Comparison of ENCODE assay signal across 8 mouse cellular contexts in genomic region chr10:125786197-125786879, GRCm38 (mm10).
A peak's percentile ranks its signal among the peaks of the same experiment; 100 is the strongest.
DNase-seq lines count a peak whose midpoint lies in the region; ATAC-seq and TF ChIP-seq lines count a peak whose summit lies in the region.

No protein-coding gene starts in this region.

- H3K27ac ChIP-seq in lung, postnatal 0 days (ENCODE audit: low read length) = no peak overlapping the region
- H3K27ac ChIP-seq in liver, embryonic 12.5 days = peak overlapping the region; percentile 14; the same call in 1 of the 2 replicates

- TF ChIP-seq EP300 in lung, postnatal 0 days (IDR thresholded peaks at IDR 0.05) = no peak

- no peaks in the 10 kb centered on the region for H3K36me3 ChIP-seq in lung, postnatal 0 days (ENCODE audit: insufficient read depth, low read length)
- no peaks in the 10 kb centered on the region for H3K36me3 ChIP-seq in liver, embryonic 12.5 days

- peak overlapping the region; percentile 64 for H3K4me2 ChIP-seq in lung, postnatal 0 days (replicated peaks; ENCODE audit: low read depth, low read length)
- peak overlapping the region; percentile 48 for H3K4me2 ChIP-seq in liver, embryonic 12.5 days

- intact Hi-C loops in left cerebral cortex, postnatal 14 days (cut with DNase I) = loop anchor here (10.0 kb wide), 1 partner anchor 738 kb away; no protein-coding TSS in a partner anchor

- no peak for ATAC-seq in lung, postnatal 0 days
- ATAC-seq in liver, embryonic 12.5 days = no peak

- TF ChIP-seq CTCF in lung, postnatal 0 days (IDR thresholded peaks at IDR 0.05) = no peak

- DNase-seq in adrenal gland, postnatal 10 days = peak; percentile 22
- DNase-seq in adrenal gland, adult 18-20 months (ENCODE audit: low spot score in 2 of 2) = no peak
- DNase-seq in lung, postnatal 0 days (ENCODE audit: low spot score) = no peak
- DNase-seq in lung, postnatal 10 days = no peak
- DNase-seq in yolk sac, embryonic 10.5 days (ENCODE audit: low spot score) = peak; percentile 16
- DNase-seq in thymus, postnatal 25 days = no peak
- no peak for DNase-seq in left cerebral cortex, postnatal 14 days (ENCODE audit: low spot score in 2 of 2)

- H3K9ac ChIP-seq in lung, postnatal 0 days (replicated peaks; ENCODE audit: low read depth) = no peak overlapping the region
- H3K9ac ChIP-seq in liver, embryonic 12.5 days = no peak overlapping the region

- peak overlapping the region; percentile 26 for H3K4me3 ChIP-seq in lung, postnatal 0 days (ENCODE audit: low read depth, low read length)
- 0 out of 2 replicates have a peak overlapping the region, but pooled peaks have one; percentile 21 for H3K4me3 ChIP-seq in liver, embryonic 12.5 days

- H3K27me3 ChIP-seq in lung, postnatal 0 days (replicated peaks; ENCODE audit: insufficient read depth, low read length) = no peaks in the 10 kb centered on the region
- H3K27me3 ChIP-seq in liver, embryonic 12.5 days (replicated peaks) = no peaks in the 10 kb centered on the region

- WGBS in lung, postnatal 0 days = 10% methylated on average over 10 of the region's 10 CpGs
- WGBS in liver, embryonic 12.5 days (ENCODE audit: insufficient replicate concordance) = 16% methylated on average over 10 of the region's 10 CpGs

- H3K4me1 ChIP-seq in lung, postnatal 0 days (ENCODE audit: insufficient read depth, low read depth, low read length) = peaks cover 10% of the 10 kb centered on the region; the same call in 1 of the 2 replicates
- peaks cover 11% of the 10 kb centered on the region for H3K4me1 ChIP-seq in liver, embryonic 12.5 days

- H3K9me3 ChIP-seq in lung, postnatal 0 days (ENCODE audit: low read length) = no peaks in the 10 kb centered on the region
- H3K9me3 ChIP-seq in liver, embryonic 12.5 days (replicated peaks) = no peaks in the 10 kb centered on the region

Comparison
In these comparisons a context has a peak if more than half of its experiments do, and no peak if none do; other contexts are left out.
1. DNase-seq: peak in adrenal gland, postnatal 10 days (single experiment) and yolk sac, embryonic 10.5 days (single experiment); none in adrenal gland, adult 18-20 months (0 of 2), lung, postnatal 0 days (single experiment), lung, postnatal 10 days (single experiment), thymus, postnatal 25 days (single experiment) and left cerebral cortex, postnatal 14 days (0 of 2).